ENCODE assay signal across 8 mouse cellular contexts in genomic region chr15:78842371-78843163, GRCm38 (mm10). TPM values are rescaled to one million over a fixed set of nuclear protein-coding genes. Genes with fewer than 3 reads are reported as not detected.
DNase-seq lines count a peak whose midpoint lies in the region; ATAC-seq and TF ChIP-seq lines count a peak whose summit lies in the region.

TSS of gene Cdc42ep1 (plus strand) at chr15:78842624.

- peaks cover 47% of the 10 kb centered on the region for H3K79me2 ChIP-seq in myocyte (ENCODE audit: control insufficient read depth, insufficient read depth)

- ATAC-seq in inflammation-experienced regulatory T-cells, adult 6 months = peak; percentile 28

- H3K36me3 ChIP-seq in myocyte (ENCODE audit: control insufficient read depth, insufficient read depth) = peaks cover 15% of the 10 kb centered on the region

- no peak for DNase-seq in layer of hippocampus, adult 8-10 months (ENCODE audit: low spot score in 2 of 2)
- no peak for DNase-seq in layer of hippocampus, adult 11-12 months (ENCODE audit: low spot score)
- DNase-seq in brain, adult 2 months (ENCODE audit: low read depth, low spot score) = peak; percentile 59
- peak; percentile 69 to 76 for DNase-seq in gastrocnemius, postnatal 4 days (ENCODE audit: low spot score in 2 of 2)
- DNase-seq in liver = peak; percentile 43
- no peak for DNase-seq in spleen, postnatal 10 days (ENCODE audit: low spot score in 2 of 2)

- H3K4me3 ChIP-seq in myocyte = peak within 1 kb of the TSS; percentile 64

- peak within 1 kb of the TSS; percentile 87 for H3ac ChIP-seq in myocyte (ENCODE audit: control insufficient read depth, insufficient read length)

- peak within 1 kb of the TSS; percentile 91 for H3K4me2 ChIP-seq in myocyte (ENCODE audit: low read depth)

- peak; percentile 86 for TF ChIP-seq POLR2A in myocyte (IDR thresholded peaks at IDR 0.05; ENCODE audit: insufficient read length, low read depth)

- H3K27me3 ChIP-seq in myocyte (ENCODE audit: control insufficient read depth, insufficient read depth, insufficient read length) = no peaks in the 10 kb centered on the region

TF ChIP-seq in myocyte, 11 proteins besides CTCF, POLR2A, EP300 and RAD21:
- TF ChIP-seq TCF12 (IDR thresholded peaks at IDR 0.05; ENCODE audit: insufficient read depth, poor library complexity, severe bottlenecking) (no peak), MAX (IDR thresholded peaks at IDR 0.05; ENCODE audit: low read depth) (no peak), MYOD1 (IDR thresholded peaks at IDR 0.05; ENCODE audit: control insufficient read depth in 1 of 3, insufficient read length in 2 of 3, low read depth in 2 of 3) (peak in 1 of 3 experiments; percentile 64), E2F4 (IDR thresholded peaks at IDR 0.05; ENCODE audit: insufficient read depth) (no peak), CEBPB (IDR thresholded peaks at IDR 0.05; ENCODE audit: insufficient read depth, poor library complexity, severe bottlenecking) (no peak), USF1 (IDR thresholded peaks at IDR 0.05; ENCODE audit: low read depth) (no peak), MYOG (IDR thresholded peaks at IDR 0.05; ENCODE audit: control insufficient read depth in 1 of 3, insufficient read depth in 1 of 3, insufficient read length in 2 of 3, low read depth in 2 of 3) (peak in 2 of 3 experiments; percentile 3 to 66), POLR2AphosphoS2 (IDR thresholded peaks at IDR 0.05; ENCODE audit: insufficient read length, low read depth) (peak; percentile 69), REST (IDR thresholded peaks at IDR 0.05; ENCODE audit: insufficient read depth, insufficient read length) (no peak), TCF3 (IDR thresholded peaks at IDR 0.05; ENCODE audit: insufficient read length, low read depth) (peak; percentile 27), SRF (IDR thresholded peaks at IDR 0.05; ENCODE audit: control insufficient read depth, insufficient read length, low read depth) (peak; percentile 33)

RNA-seq across cellular contexts. Expression of gene Cdc42ep1, which starts in this region (rescaled TPM):
- 10 to 100 TPM; 14.5 to 18.7 (median 16.2) TPM for total RNA-seq in layer of hippocampus, adult 8-10 months (2022)
- total RNA-seq in gastrocnemius, postnatal 4 days (2021) = 10 to 100 TPM; 43.2 to 47.6 TPM
- polyA plus RNA-seq in inflammation-experienced regulatory T-cells, adult 6 months (2017; shearing (Covaris generic)) = not detected
- 76.0 TPM for polyA plus RNA-seq in myocyte (2012; fragmentation: generic; extraction: Trizol)

Comparison
In these comparisons a context has a peak if more than half of its experiments do, and no peak if none do; other contexts are left out.
1. RNA of gene Cdc42ep1 (polyA plus RNA-seq): 76.0 TPM in myocyte (single experiment); not detected in inflammation-experienced regulatory T-cells, adult 6 months; every median in the first group is over 10 times any median in the second.
2. Peak in ATAC-seq in inflammation-experienced regulatory T-cells, adult 6 months; RNA of the gene not detected or under 1 TPM.
3. DNase-seq: peak in brain, adult 2 months (single experiment), gastrocnemius, postnatal 4 days (2 of 2) and liver (single experiment); none in layer of hippocampus, adult 8-10 months (0 of 2), layer of hippocampus, adult 11-12 months (single experiment) and spleen, postnatal 10 days (0 of 2).